Mouse (Mus musculus) kidney, adult 8-10 months (tissue): ENCODE measurements around the gene Adgrg5.

ENCODE experiments used
- DNase-seq, 2 experiments: peaks; one replicate each; pipeline ENCODE4 v3.0.0; 2022

Adgrg5 gene

DNA sequence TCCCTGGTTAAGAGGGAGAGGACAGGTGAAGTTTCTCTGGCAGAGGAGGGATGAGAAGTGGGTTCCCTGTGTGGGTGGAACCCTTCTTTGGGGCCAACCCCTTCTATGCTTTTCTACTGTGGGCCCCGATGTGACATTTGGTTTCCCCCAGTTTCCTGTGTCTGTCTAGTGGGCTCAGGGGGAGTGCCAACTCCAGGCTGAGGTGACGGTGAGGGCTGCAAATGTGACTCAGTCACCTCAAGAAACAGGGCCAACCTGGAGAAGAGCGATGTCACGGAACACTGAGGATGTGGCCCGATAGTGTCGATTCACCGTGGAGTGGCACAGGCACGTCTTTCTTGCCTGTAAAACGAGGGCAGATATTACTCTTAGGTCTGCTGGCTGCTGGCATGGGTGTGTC is 49.8 kb downstream of the Adgrg5 start:
- DNase-seq = no peak

DNA sequence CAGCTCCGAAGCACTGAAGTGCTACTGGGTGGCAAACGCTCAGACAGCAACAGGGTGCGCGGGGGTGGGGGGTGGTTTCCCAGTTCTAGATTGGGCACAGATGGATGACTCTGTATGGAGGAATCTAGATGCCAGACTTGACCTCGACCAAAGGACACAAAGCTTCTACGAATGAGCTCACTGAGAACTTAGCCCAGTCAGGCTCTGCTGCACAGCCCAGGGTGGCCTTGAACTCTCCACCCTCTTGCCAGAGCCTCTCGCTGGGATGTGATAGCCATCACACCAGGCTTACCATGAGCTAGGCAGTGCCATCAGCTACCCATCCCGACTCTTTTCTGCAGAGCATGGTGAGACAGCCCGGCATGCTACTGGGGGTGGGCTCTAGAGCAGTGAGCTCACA is 50.3 kb downstream of the Adgrg5 start:
- no peak for DNase-seq

DNA sequence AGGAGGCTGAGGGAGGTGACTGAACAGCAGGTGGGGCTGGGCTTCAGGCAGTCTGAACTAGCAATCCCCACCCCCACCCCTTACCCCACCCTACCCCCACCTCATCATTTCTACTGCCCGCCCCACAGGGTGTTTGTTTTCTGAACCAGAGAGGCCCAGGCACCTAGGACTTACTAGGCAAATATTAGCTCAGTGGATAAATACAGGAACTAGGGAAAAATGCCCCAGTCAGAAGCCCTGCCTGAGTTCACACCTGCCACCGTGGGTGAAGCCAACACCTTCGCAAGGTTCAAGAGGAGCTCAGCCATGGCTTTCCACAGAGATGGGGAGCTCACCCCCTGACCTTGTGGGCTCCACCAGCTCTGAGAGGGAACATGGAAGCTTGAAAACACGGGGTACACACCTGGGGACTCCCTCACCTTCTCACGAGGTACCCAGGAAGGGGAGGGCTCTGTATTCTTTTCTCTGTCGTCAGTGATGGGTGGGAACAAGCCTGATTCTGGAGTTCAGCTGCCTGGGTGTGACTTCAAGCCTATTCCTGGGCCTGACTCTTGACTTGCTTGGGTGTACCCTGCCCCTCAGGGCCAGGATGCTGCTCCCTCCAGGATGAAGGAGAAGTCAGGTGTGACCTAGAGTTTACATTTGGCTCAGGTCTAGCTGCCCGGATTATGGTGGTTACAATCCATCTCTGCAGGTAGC is 51.1 kb downstream of the Adgrg5 start, which contains the start of gene Adgrg1:
Gene Adgrg1, plus strand, starts transcription at position 285 of the 699 bp plus-strand sequence.
- DNase-seq = peak; percentile 78 to 83

DNA sequence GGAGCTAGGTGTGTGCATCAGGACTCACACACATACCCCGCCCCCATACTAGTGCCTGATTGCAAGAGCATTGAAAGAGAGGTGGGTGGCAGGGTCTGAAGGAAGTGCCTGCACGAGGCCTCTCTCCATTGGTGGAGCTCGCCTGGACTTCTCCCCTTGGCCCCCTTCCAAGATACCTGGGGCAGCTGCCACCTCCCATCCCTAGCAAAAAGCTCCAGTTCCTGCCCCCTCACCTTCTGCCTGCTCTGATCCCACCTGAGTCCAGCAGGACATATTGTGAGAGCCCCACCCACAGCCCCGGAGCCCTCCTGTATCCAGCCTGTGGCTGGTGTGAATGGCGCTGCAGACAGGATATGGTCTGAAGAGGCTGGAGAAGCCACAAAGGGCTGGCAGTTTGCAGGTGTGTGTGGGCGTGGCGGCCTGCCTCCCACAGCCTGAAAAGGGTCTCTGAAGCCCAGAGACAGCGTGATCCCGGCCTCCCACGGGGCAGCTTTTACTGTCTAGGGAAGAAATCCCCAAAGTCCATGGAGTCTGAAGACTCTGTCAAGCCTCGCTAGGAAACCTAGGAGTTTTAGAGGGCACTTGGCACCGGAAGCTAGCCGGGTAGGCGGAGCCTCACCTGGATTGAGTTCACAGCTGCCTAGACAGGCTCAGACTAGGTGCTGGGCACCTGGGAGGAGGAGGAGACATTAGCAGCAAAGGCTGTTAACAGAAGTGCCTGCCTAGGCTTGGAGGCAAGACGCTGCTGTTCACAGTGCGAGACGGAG is 53.3 kb downstream of the Adgrg5 start:
- DNase-seq = peak; percentile 94 to 96

DNA sequence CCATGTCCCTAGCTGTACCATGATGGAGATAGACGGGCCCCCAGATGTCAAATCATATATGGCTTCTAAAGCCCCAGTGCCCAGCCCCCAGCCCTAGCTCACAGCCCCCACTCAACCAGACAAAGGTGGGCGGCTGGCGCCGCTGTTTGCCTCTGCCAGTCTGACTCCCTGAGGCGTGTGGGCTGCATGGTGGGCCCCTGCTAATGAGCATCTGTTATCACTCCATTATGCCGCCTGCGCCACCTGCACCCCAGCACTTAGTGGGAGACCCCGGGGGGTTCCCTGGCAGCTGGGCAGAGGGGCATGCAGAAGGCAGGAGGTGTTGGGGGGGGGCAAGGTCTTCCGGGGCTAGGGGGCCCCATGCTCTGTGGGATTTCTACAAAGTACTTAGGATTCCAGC is 54.6 kb downstream of the Adgrg5 start:
- no peak for DNase-seq

DNA sequence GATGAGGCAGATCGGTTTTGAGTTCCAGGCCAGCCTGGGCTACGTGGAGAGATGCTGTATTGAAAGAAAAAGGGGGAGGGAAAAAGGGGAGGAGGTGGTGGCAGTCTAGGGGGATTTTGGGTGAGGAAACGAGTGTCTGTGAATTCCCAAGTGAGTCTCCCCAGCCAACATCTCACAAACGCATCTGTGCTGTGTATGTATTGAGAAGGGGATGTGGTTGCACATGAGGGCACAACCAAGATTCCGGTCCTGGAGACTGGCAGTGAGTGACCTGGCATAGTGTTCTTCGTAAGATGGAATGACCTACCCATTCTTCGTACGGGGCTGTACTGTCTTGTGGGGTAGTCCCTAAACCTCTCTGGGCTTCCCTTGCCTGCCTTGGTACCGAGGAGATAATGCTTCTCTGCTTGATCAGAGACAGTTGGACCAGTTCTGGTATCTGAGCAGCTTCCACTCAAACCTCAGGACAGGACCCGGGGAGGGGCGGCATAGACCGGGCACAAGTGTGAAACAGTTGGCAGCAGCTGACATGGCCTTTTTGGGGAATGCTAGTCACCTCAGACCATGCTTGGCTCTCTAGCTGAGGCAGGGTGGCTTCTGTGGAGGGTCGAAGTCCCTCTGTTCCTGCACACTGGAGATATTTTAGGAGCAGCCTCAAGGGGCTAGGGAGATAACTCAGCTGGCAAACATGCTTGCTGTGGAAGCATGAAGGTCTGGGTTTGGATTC is 55.3 kb downstream of the Adgrg5 start:
- DNase-seq = no peak

DNA sequence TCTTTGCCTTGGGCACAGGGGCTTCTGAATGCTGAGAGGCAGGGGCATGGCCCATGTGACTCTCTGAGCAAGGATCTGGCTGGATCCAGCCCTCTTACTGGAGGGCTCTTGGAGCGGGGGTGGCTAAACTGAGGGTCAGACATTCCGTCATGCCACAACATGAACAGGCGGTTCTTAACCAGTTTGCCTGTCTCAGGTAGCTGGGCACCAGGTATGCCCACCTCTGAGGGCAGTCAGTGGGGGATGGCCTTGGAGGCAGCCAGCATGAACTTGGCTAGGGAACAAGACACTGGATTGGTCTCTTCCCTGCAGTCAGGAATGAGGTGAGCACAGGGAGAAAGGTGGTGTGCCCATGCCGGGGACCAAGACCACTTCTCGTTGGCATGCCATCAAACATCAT is 56.7 kb downstream of the Adgrg5 start:
- DNase-seq = peak; percentile 79 to 90

DNA sequence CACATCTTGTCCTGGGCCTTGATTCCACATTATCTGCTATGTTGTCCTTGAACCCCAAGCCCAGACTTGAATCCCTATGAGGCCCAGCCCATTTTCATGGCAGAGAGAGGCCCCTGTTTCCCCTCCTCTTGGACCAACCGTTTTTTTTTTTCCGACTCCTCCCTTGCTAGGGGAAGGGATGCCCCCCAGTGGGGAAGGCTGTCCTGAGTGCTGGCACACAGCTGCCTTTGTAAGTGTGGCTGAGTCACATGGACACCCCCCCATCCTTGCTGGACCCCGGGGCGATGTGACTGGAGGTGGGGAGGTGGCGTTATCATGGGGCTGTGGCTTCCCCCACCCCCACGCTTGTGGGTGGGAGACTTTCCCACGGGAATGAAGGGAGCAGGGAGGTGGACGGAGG is 57.5 kb downstream of the Adgrg5 start:
- DNase-seq = no peak

DNA sequence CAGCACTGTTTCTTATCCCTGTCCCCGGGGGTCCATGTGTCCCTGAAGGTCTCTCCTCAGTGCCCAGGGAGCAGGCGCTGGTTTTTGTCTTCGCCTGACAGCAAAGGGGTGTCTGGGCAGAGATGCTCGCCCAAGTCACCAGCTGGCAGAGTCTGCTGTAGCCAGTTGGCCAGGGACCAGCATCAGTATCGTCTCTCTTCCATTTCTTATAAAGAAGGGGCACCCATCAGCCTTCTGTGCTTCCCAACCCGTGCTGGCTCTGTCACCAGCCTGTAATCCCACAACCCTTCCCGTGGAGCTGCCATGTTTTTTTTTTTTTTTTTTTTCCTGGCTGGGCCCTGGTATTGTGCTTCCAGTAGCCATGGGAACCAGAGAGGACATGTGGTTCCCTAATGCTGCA is 58.4 kb downstream of the Adgrg5 start:
- no peak for DNase-seq

DNA sequence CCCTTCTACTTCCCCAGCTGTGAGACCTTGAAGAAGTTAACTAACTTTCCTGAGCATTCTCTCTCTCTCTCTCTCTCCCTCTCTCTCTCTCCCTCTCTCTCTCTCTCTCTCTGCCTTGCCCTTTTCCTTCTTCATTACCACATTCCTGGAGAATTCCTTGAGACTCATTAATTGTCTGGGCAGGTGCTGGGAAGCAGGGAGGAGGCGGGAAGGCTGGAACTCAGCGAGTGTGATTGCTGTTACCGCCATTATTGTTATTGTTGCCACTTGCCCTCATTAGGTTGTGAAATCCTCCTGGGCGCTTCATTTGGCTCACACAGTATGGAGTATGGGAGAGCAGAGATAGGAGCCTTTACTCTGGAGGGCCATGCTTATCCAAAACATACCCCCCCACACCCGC is 59.7 kb downstream of the Adgrg5 start:
- no peak for DNase-seq

DNA sequence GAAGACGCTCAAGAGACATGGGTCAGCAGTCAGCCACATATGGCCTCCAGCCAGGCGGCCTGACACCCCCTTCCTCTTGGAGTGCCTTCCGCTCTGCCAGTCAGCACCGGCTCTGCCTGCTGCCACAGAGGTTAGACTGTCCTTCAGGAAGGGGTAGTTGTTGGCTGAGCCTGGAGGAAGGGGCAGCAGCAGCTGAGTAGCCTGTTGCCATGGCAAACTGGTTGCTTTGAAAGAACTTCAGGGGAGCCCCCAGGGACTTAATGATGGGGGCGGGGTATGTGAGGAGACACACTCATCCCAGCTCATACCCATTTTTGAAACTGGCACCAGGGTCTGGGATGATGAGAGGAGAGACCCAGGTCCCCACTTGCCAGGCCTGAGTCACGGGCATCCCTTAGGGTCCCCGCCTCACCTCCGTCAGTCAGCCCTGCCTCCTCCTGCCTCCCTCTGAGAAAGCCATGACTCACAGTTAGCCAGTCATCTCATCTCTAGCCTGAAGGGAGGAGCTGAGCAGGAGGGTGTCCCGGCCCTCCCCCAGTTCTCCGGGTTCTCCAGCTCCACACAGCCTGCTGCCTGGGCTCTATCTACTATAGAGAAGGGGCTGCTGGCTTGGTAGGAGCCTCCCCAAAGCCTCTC is 60.5 kb downstream of the Adgrg5 start:
- peak; percentile 93 to 94 for DNase-seq

DNA sequence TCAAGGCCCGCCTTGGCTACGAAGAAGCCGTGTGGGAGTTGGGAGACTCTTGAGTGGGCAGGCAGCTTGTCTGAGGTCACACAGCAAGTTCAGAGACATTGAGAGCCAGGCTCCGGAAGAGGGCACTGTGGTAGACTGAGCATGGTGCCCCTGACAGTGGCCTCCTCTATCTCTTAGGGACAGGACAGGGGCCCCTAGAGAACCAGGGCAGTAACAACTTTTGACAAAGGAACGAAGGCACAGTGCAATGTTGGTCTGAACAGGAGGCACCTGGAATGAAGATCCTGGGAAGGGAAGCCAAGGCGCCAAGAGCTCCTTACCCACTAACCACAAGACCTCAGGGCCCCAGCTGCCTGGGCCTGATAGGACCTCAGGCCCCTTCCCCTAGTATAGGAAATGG is 61.5 kb downstream of the Adgrg5 start:
- DNase-seq = no peak

DNA sequence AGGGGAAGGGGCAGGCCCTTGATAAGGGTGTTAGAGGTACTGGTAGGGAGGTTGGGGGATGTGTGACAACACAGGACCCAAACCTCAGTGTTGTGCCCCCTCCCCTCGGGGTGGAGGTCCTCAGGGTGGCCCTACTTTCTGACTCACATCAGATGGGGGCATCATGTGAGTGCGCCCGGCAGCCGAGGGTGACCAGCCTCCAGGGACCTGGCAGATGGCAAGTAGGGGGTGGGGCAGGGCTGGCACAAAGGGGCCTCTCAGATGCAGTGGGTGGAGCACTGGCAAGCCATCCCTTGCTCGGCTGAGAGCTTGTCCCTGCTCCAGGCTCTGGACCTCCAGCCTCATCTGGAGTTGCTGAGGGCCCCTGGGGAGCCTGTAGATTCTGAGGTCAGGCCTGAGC is 63.2 kb downstream of the Adgrg5 start:
- no peak for DNase-seq

DNA sequence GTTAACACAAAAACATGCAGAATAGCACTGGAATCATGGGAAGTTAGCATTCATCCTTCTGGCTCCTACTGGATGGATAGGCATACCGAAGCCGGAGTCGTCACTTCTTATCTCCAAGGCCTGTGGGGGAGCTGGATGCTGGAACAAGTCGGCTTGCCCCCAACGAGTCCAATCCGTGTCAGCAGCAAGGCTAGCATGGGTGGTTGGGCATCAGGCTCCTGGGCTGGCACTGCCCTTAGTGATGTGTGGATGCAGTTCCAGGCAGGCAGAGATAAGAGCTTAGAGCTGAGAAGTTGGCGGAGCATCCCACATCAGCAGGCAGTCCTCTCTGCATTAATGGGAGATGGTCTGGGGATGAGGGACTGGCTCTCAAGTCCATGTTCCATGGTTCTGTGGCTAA is 64.1 kb downstream of the Adgrg5 start:
- no peak for DNase-seq

DNA sequence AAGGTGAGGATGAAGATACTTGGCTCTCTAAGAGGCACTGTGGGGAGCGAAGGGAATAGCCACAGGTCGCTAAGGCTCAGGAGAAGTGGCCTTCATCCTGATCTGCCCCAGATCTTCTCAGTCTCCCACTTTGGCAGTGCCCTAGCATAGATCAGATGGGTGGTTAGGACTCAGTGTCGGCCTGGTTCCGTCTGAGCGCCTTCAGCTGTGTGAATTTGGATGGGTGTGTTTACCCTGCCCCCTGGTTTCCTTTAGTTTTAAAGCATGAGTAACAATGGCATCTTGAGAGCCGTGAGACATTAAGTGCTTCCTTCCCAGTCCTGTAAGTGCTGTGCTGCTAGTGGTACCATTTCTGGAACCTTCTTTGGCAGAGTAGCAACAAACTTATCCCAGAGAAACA is 65.1 kb downstream of the Adgrg5 start:
- DNase-seq = no peak

DNA sequence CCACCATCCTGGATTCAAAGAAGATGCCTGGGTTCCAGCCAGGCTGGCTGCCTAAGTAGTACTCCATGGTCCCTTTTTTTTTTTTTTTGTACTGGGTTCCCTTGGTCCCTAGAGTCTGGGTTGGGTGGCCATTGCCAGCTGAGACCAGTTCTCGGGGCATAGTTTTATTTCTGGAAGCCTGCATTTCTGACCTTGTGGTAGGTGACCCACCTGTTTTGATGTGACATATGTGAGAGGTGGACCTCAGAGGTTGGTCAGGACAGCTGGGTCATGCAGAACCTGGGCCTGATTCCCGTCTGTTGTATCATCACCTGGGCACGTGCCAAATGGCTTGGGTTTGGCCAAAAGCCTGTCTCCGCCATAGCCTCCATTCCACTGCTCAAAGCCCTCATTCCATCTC is 66.2 kb downstream of the Adgrg5 start:
- DNase-seq = no peak

DNA sequence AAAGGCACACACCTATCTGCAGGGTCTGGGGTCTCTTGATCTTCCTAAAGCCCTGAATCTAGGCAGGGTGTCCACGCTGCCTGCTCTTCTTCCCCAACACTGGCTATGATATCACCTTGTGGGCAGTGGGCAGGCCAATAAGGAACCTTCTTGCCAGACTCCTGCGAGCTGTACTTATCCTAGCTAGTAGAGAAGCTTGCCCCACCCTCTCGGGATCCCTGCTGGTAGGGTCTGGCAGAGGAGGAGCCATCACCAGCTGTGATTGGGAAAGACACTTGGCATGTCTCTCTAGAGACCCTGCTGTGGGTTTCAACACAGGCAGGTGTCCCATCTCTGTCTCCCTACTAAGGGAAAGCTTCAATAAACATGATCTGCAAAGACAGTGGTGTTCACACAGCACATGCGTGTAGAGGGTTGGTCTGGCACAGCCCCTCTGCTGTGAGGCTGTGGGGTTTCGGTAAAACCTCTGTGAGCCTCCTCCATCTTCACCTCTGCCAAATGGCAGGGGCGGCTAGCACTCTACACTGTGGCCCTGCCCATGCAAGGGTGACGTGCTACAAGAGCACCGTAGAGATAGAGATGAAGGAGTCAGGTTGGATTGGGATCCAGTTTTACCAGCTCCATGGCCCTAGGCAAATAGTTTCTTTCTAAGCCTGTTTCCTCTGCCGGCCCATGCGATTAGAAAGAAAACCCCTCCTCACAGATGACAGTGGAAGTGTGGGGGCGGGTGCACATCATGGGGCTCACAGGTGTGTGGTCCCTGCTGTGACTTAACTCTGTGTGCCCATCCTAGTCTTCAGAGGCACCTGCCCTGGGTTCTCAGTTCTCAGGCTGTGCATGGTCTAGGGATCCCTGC is 67.3 kb downstream of the Adgrg5 start:
- no peak for DNase-seq

DNA sequence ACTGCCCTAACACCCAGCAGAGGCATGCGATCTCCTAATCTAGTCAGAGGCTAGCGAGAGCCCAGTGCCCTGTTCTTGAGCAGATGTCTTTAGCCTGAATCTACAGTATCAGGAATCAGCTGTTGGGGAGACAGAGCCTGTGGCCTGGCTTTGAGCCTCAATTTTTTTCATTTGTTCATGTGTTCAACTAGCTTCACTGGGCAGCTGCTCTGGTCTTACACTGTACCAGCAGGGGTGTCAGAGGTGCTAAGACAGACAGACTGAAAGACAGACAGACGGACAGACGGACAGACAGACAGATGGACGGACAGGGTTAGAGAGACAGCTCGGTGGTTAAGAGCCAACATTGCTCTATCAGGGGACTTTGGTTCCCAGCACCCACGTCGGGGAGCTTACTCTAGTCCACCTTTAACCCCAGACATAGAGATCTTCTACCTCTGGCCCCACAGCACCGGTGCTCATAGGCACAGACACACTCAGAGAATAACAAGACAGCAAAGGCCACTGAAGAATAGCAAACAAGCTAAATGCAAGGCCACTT is 68.0 kb downstream of the Adgrg5 start:
- DNase-seq = no peak

DNA sequence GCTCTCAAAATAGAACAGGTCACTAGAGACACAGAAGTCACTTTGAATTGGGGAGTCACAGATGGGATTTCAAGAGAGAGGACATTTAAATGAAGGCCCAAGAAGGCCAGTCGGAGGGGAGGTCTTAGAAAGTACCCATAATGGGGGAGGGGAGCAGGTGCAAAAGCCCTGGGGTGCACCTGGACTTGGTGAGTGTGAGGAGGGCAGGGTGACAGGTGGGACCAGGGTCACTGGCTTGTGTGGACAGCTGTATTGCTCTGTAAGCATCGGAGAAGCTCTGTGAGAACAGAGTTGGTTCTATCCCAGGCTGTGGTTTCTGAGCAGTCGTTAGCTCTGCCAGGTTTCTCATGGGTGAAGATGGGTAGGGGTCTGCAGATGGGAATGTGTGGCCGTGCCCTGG is 68.5 kb downstream of the Adgrg5 start:
- DNase-seq = no peak

DNA sequence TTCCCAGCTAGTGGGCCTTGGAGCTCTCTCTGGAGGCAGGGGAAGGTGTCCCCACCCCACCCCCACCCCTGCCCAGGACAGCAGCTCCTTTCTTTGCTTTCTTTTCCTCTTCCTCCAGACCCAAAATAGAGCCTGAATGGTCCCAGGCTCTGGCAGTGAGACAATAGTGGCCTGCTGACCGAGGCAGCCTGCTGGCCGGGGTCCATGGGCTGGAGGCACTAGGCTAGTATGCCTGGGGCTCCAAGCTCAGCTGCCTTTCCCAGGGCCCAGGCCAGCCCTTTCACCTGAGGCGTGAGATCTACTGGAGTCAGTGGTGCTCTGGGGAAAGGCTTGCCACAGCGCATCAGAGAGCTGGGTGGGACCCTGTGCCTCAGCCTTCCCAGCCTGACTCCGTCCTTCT is 69.0 kb downstream of the Adgrg5 start:
- peak in 1 of 2 experiments; percentile 75 for DNase-seq
